Mouse (Mus musculus): ENCODE measurements around the gene Chchd6.

DNA sequence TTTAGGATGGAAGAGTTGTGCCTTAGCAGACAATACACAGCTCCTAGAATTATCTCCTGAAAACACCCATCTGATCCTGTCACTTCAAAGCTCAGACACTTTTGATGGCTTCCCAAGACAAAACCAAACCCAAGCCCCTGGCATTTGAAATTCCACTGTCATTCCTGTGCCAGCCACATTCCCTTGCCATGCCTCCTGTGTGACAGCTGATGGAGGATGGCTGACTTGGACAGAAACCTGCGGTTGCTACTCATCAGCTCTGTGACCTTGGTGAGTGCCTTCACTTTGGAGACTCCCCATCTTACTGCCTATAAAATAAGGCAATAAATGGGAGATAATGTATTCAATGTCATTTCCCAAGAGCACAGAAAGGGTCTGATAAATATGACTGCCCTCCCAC, 195.9 kb downstream of the Chchd6 start:
- TF ChIP-seq NANOG (IDR thresholded peaks at IDR 0.05; ENCODE audit: borderline replicate concordance, low read length): no peak
- TF ChIP-seq CTCF (conservative IDR thresholded peaks at IDR 0.05; ENCODE audit: low read length): no peak

All from E14TG2a.4 (cell line).